Mouse (Mus musculus) CH12.LX (cell line): ENCODE data around the gene Tmc8. TPM values are rescaled to one million over a fixed set of nuclear protein-coding genes. Genes with fewer than 3 reads are reported as not detected.

Source experiments
- DNase-seq: peaks from one replicate; pipeline ENCODE4 v3.0.0-alpha.2; 2013; ENCODE audit errors: extremely low read depth
- H3K27ac ChIP-seq: 2 replicates; pipeline ENCODE4 v1.5.1; 2012; ENCODE audit warnings: low read depth, mild to moderate bottlenecking, control low read depth, moderate library complexity; ENCODE audit not compliant: insufficient read depth
- H3K27me3 ChIP-seq: replicated peaks from 2 replicates; pipeline ENCODE3; 2012; ENCODE audit warnings: inconsistent platforms
- H3K36me3 ChIP-seq, 2 experiments: replicated peaks in 1 of 2; 2 replicates each; pipeline versions ENCODE3 to v1.6.1; 2012; ENCODE audit warnings: inconsistent platforms in 1 of 2, low read length in 1 of 2, mild to moderate bottlenecking in 1 of 2, mixed read lengths in 1 of 2, moderate library complexity in 1 of 2; ENCODE audit not compliant: control insufficient read depth in 1 of 2, insufficient read depth in 1 of 2
- H3K4me1 ChIP-seq, 2 experiments: 2 replicates each; pipeline ENCODE4 v1.6.1; 2012; ENCODE audit warnings: inconsistent platforms in 1 of 2, moderate library complexity in 1 of 2; ENCODE audit not compliant: insufficient read depth in 2 of 2, control insufficient read depth in 1 of 2
- H3K4me2 ChIP-seq: 2 replicates; pipeline ENCODE4 v1.6.1; 2012; ENCODE audit warnings: low read depth, mild to moderate bottlenecking, control low read depth; ENCODE audit not compliant: poor library complexity, insufficient read depth, severe bottlenecking
- H3K4me3 ChIP-seq, 3 experiments: fragments of 150-350 bp in 1 of 3; sonication (generic) in 1 of 3; replicated peaks in 1 of 3; 2 replicates each; pipeline versions ENCODE3 to v1.5.1; 2011 to 2012; ENCODE audit warnings: low read depth in 2 of 3, low read length in 2 of 3, mild to moderate bottlenecking in 2 of 3, moderate library complexity in 2 of 3, control low read depth in 1 of 3, improper control_type of control experiment in 1 of 3, inconsistent platforms in 1 of 3, mixed read lengths in 1 of 3; ENCODE audit not compliant: poor library complexity in 1 of 3
- H3K79me2 ChIP-seq: replicated peaks from 2 replicates; pipeline ENCODE4 v1.6.1; 2012; ENCODE audit warnings: mild to moderate bottlenecking, moderate library complexity; ENCODE audit not compliant: control insufficient read depth, poor library complexity, insufficient read depth, severe bottlenecking; ENCODE audit errors: extremely low read depth
- H3K9ac ChIP-seq: 2 replicates; pipeline ENCODE4 v1.6.1; 2012; ENCODE audit warnings: low read depth, mild to moderate bottlenecking, control low read depth, moderate library complexity; ENCODE audit not compliant: insufficient read depth
- H3K9me3 ChIP-seq: replicated peaks from 2 replicates; pipeline ENCODE3; 2012; ENCODE audit warnings: low read length, inconsistent platforms, mixed read lengths
- BHLHE40 ChIP-seq: IDR thresholded peaks from 2 replicates; pipeline ENCODE4 v1.6.1; 2011; ENCODE audit warnings: mild to moderate bottlenecking, low read depth, low read length, improper control_type of control experiment
- CHD1 ChIP-seq: IDR thresholded peaks from 2 replicates; pipeline ENCODE4 v1.6.1; 2012; ENCODE audit warnings: low read depth, low read length, improper control_type of control experiment, inconsistent platforms
- EP300 ChIP-seq: IDR thresholded peaks from 2 replicates; pipeline ENCODE4 v1.6.1; 2011; ENCODE audit warnings: low read length, improper control_type of control experiment
- JUN ChIP-seq: IDR thresholded peaks from 2 replicates; pipeline ENCODE4 v1.6.1; 2011; ENCODE audit warnings: low read depth, mild to moderate bottlenecking, low read length, improper control_type of control experiment, moderate library complexity; ENCODE audit not compliant: insufficient read depth
- JUND ChIP-seq: conservative IDR thresholded peaks from 2 replicates; pipeline ENCODE4 v1.6.1; 2011; ENCODE audit warnings: low read depth, low read length, improper control_type of control experiment
- KAT2A ChIP-seq: IDR thresholded peaks from 2 replicates; pipeline ENCODE4 v1.6.1; 2012; ENCODE audit warnings: low read length, improper control_type of control experiment, inconsistent platforms; ENCODE audit not compliant: insufficient replicate concordance
- MYC ChIP-seq: IDR thresholded peaks from 2 replicates; pipeline ENCODE4 v1.6.1; 2011; ENCODE audit warnings: low read depth, mild to moderate bottlenecking, improper control_type of control experiment, low read length
- NRF1 ChIP-seq: IDR thresholded peaks from 2 replicates; pipeline ENCODE4 v1.6.1; 2014; ENCODE audit warnings: low read depth, mild to moderate bottlenecking, inconsistent platforms, low read length, improper control_type of control experiment, moderate library complexity
- POLR2A ChIP-seq: IDR thresholded peaks from 2 replicates; pipeline ENCODE4 v1.6.1; 2011; ENCODE audit warnings: low read depth, mild to moderate bottlenecking, improper control_type of control experiment, low read length
- POLR2AphosphoS2 ChIP-seq: IDR thresholded peaks from 2 replicates; pipeline ENCODE4 v1.6.1; 2011; ENCODE audit warnings: low read depth, low read length, improper control_type of control experiment
- SMC3 ChIP-seq: IDR thresholded peaks from 2 replicates; pipeline ENCODE4 v1.6.1; 2011; ENCODE audit warnings: low read depth, low read length, improper control_type of control experiment
- TBP ChIP-seq: conservative IDR thresholded peaks from 2 replicates; pipeline ENCODE4 v1.6.1; 2011; ENCODE audit warnings: low read depth, low read length, improper control_type of control experiment
- ZC3H11A ChIP-seq: IDR thresholded peaks from 2 replicates; pipeline ENCODE4 v1.6.1; 2012; ENCODE audit warnings: low read depth, mild to moderate bottlenecking, inconsistent platforms, low read length, improper control_type of control experiment
- ZMIZ1 ChIP-seq: IDR thresholded peaks from 2 replicates; pipeline ENCODE4 v1.6.1; 2012; ENCODE audit warnings: low read depth, mild to moderate bottlenecking, inconsistent platforms, low read length, improper control_type of control experiment
- dilution Hi-C: fragments of 300-500 bp; cut with MboI; formaldehyde crosslinking; loops from 2 replicates; pipeline ENCODE4 v1.14.3; 2020; ENCODE audit warnings: low sequenced_read_pairs; ENCODE audit not compliant: extremely low pct_unique_long_range_greater_than_20kb, extremely low pct_ligation_motif_present
- in situ Hi-C: fragments of 300-500 bp; cut with MboI; formaldehyde crosslinking; loops from 3 replicates; pipeline ENCODE4 v1.14.3; 2019; ENCODE audit warnings: low sequenced_read_pairs, low pct_ligation_motif_present, low pct_unique_long_range_greater_than_20kb, mixed read lengths
- polyA plus RNA-seq: library from polyadenylated mRNA; unstranded; fragments of >175 nt; gene quantifications from 2 replicates; pipeline ENCODE4 v1.2.1, GENCODE M21; 2012; ENCODE audit warnings: low read depth; ENCODE audit not compliant: insufficient read length
- total RNA-seq, 2 experiments: library from RNA; depleted of rRNA; stranded (reverse); fragments of 300-350 nt in 1 of 2; fragments of >200 nt in 1 of 2; gene quantifications; 2 replicates each; pipeline ENCODE4 v1.2.3; 2012 to 2014

The Tmc8 gene
- total and polyA plus RNA-seq, 3 experiments, result 2.2 to 9.8 (median 6.1) TPM

- peak overlapping the region; percentile 32; the same call in 1 of the 2 replicates for H3K27ac ChIP-seq
- no peak for TF ChIP-seq BHLHE40
- TF ChIP-seq EP300, result no peak
- TF ChIP-seq POLR2AphosphoS2, result peak; percentile 58
- TF ChIP-seq ZMIZ1, result peak; percentile 58
- TF ChIP-seq, all 38 proteins: peak for 2
- Histone ChIP-seq H3K9me3 (no peaks in the 10 kb centered on the region), H3K27me3 (no peaks in the 10 kb centered on the region), H3K9ac (no peak overlapping the region), H3K4me1 (peaks cover 3 to 89% of the 10 kb centered on the region in 2 experiments; a peak in 2 of 4 replicates), H3K4me3 (no peak overlapping the region), H3K79me2 (peaks cover 39% of the 10 kb centered on the region), H3K4me2 (no peak overlapping the region), H3K36me3 (peaks cover 81 to 90% of the 10 kb centered on the region in 2 experiments)
- dilution Hi-C loops (no loop called here), in situ Hi-C loops (loop anchor here (10.0 kb wide), 2 partner anchors 105 to 345 kb away; no protein-coding TSS in a partner anchor)
- DNase-seq, result no peak
Observed at GRCm38 (mm10) chr11:117820173-117820572, 38.3 kb downstream of the Tmc8 start.

GRCm38 (mm10) chr11:117821868-117822267, 40.0 kb downstream of the Tmc8 start:
- Histone ChIP-seq H3K36me3 (peaks cover 64 to 78% of the 10 kb centered on the region in 2 experiments), H3K9ac (no peak overlapping the region), H3K27ac (no peak overlapping the region), H3K4me3 (no peak overlapping the region), H3K4me1 (peaks cover 3 to 74% of the 10 kb centered on the region in 2 experiments; a peak in 2 of 4 replicates), H3K4me2 (no peak overlapping the region), H3K79me2 (peaks cover 52% of the 10 kb centered on the region), H3K9me3 (no peaks in the 10 kb centered on the region), H3K27me3 (no peaks in the 10 kb centered on the region)
- no peak for DNase-seq
- dilution Hi-C loops, result no loop called here
- in situ Hi-C loops, result loop anchor here (10.0 kb wide), 2 partner anchors 107 to 347 kb away; no protein-coding TSS in a partner anchor
- 0 out of 2 replicates have a peak, but pooled peaks have one; percentile 1 for TF ChIP-seq SMC3
- TF ChIP-seq POLR2AphosphoS2, result peak; percentile 44; the same call in 1 of the 2 replicates
- peak; percentile 43; the same call in 1 of the 2 replicates for TF ChIP-seq POLR2A
- no peak for TF ChIP-seq JUND
- no peak for TF ChIP-seq KAT2A
- TF ChIP-seq MYC, result no peak
- no peak for TF ChIP-seq NRF1
- no peak for TF ChIP-seq CHD1
- no peak for TF ChIP-seq JUN
- TF ChIP-seq TBP, result no peak
- TF ChIP-seq ZC3H11A, result no peak
